Mouse (Mus musculus) ovary, adult 2 months (tissue): Measurements from ENCODE around the gene Vmn1r237. TPM values are rescaled to one million over a fixed set of nuclear protein-coding genes. Genes with fewer than 3 reads are reported as not detected.

ENCODE experiments used
- polyA plus RNA-seq: library from polyadenylated mRNA; depleted of rRNA; stranded (reverse); fragments of >200 nt; gene quantifications from 2 replicates; pipeline ENCODE4 v1.2.3, GENCODE M21; 2012; rRNA removed

Vmn1r237 gene
- polyA plus RNA-seq: not detected in 2 replicates

GRCm38 (mm10) chr17:21311565-21311964 lies at the start of gene Vmn1r237:
Gene Vmn1r237 (plus strand): TSS chr17:21311865.

GRCm38 (mm10) chr17:21282642-21283041 lies 29.0 kb upstream of the Vmn1r237 start, which contains the start of gene Vmn1r236:
Gene Vmn1r236 (plus strand): TSS chr17:21282942.

Other genes starting within 250 kb of the Vmn1r237 start
- gene Vmn1r234, start 85.8 kb upstream of the Vmn1r237 start, polyA plus RNA-seq: not detected in 2 replicates
- gene Vmn1r235, start 55.5 kb upstream of the Vmn1r237 start, polyA plus RNA-seq: not detected in 2 replicates
- not detected in 2 replicates for gene Vmn1r236, start 28.9 kb upstream of the Vmn1r237 start, polyA plus RNA-seq
- 0.08 and 0.20 TPM in 2 replicates for gene Zfp677, start 71.9 kb downstream of the Vmn1r237 start, polyA plus RNA-seq
- 0.67 and 0.75 TPM in 2 replicates for gene Zfp54, start 111.4 kb downstream of the Vmn1r237 start, polyA plus RNA-seq
- gene Zfp51, start 138.5 kb downstream of the Vmn1r237 start, polyA plus RNA-seq: 0.33 and 0.44 TPM in 2 replicates
- 2.2 and 2.9 TPM in 2 replicates for gene Zfp53, start 177.1 kb downstream of the Vmn1r237 start, polyA plus RNA-seq
- 0.83 and 0.88 TPM in 2 replicates for gene Zfp52, start 223.7 kb downstream of the Vmn1r237 start, polyA plus RNA-seq